Mouse (Mus musculus): ENCODE results near the gene Enpp1. TPM values are rescaled to one million over a fixed set of nuclear protein-coding genes. Genes with fewer than 3 reads are reported as not detected.

Gene Enpp1
- polyA plus RNA-seq, 1 experiment from 2014 or later, result 2.3 TPM

GRCm38 (mm10) chr10:24677681-24678080 lies 34.3 kb downstream of the Enpp1 start:
- Histone ChIP-seq H3K4me2 (no peak overlapping the region), H3K27me3 (ENCODE audit: insufficient read depth, low read length) (no peaks in the 10 kb centered on the region), H3K4me1 (ENCODE audit: insufficient read depth) (0 out of 2 replicates have a peak, but pooled peaks cover 3% of the 10 kb centered on the region), H3K36me3 (ENCODE audit: insufficient read depth) (no peaks in the 10 kb centered on the region), H3K4me3 (ENCODE audit: low read depth, low read length) (no peak overlapping the region), H3K9me3 (ENCODE audit: low read depth, low read length) (no peaks in the 10 kb centered on the region), H3K27ac (ENCODE audit: low read depth) (no peak overlapping the region), H3K9ac (no peak overlapping the region)
- TF ChIP-seq CTCF (IDR thresholded peaks at IDR 0.05; ENCODE audit: low read depth), result no peak
- no peak for ATAC-seq (ENCODE audit: insufficient read depth)
- no peak for DNase-seq
- WGBS, result 89% methylated on average over 18 of the region's 18 CpGs

GRCm38 (mm10) chr10:24674261-24674660 lies 37.7 kb downstream of the Enpp1 start:
- DNase-seq, result no peak
- Histone ChIP-seq H3K4me1 (ENCODE audit: insufficient read depth) (no peaks in the 10 kb centered on the region), H3K4me3 (ENCODE audit: low read depth, low read length) (no peak overlapping the region), H3K9ac (no peak overlapping the region), H3K27me3 (ENCODE audit: insufficient read depth, low read length) (no peaks in the 10 kb centered on the region), H3K36me3 (ENCODE audit: insufficient read depth) (no peaks in the 10 kb centered on the region), H3K4me2 (no peak overlapping the region), H3K9me3 (ENCODE audit: low read depth, low read length) (no peaks in the 10 kb centered on the region), H3K27ac (ENCODE audit: low read depth) (no peak overlapping the region)
- WGBS, result 72% methylated on average over 6 of the region's 6 CpGs
- TF ChIP-seq CTCF (IDR thresholded peaks at IDR 0.05; ENCODE audit: low read depth), result no peak
- ATAC-seq (ENCODE audit: insufficient read depth), result no peak

GRCm38 (mm10) chr10:24672948-24673347 lies 39.0 kb downstream of the Enpp1 start:
- H3K9ac ChIP-seq, result no peak overlapping the region
- H3K27me3 ChIP-seq (ENCODE audit: insufficient read depth, low read length), result no peaks in the 10 kb centered on the region
- H3K4me3 ChIP-seq (ENCODE audit: low read depth, low read length), result no peak overlapping the region
- ATAC-seq (ENCODE audit: insufficient read depth) (no peak), DNase-seq (no peak)
- H3K4me1 ChIP-seq (ENCODE audit: insufficient read depth), result no peaks in the 10 kb centered on the region
- H3K36me3 ChIP-seq (ENCODE audit: insufficient read depth), result no peaks in the 10 kb centered on the region
- no peaks in the 10 kb centered on the region for H3K9me3 ChIP-seq (ENCODE audit: low read depth, low read length)
- no peak overlapping the region for H3K4me2 ChIP-seq
- H3K27ac ChIP-seq (ENCODE audit: low read depth), result no peak overlapping the region
- no peak for TF ChIP-seq CTCF (IDR thresholded peaks at IDR 0.05; ENCODE audit: low read depth)
- 94% methylated on average over 2 of the region's 2 CpGs for WGBS

GRCm38 (mm10) chr10:24670548-24670947 lies 41.4 kb downstream of the Enpp1 start:
- Histone ChIP-seq H3K9ac (no peak overlapping the region), H3K9me3 (ENCODE audit: low read depth, low read length) (no peaks in the 10 kb centered on the region), H3K4me1 (ENCODE audit: insufficient read depth) (no peaks in the 10 kb centered on the region), H3K36me3 (ENCODE audit: insufficient read depth) (no peaks in the 10 kb centered on the region), H3K4me3 (ENCODE audit: low read depth, low read length) (no peak overlapping the region), H3K27ac (ENCODE audit: low read depth) (no peak overlapping the region), H3K27me3 (ENCODE audit: insufficient read depth, low read length) (no peaks in the 10 kb centered on the region), H3K4me2 (no peak overlapping the region)
- ATAC-seq (ENCODE audit: insufficient read depth), result no peak
- DNase-seq, result no peak
- 84% methylated on average over 6 of the region's 6 CpGs for WGBS
- TF ChIP-seq CTCF (IDR thresholded peaks at IDR 0.05; ENCODE audit: low read depth), result no peak

- Histone ChIP-seq H3K36me3 (ENCODE audit: insufficient read depth) (no peaks in the 10 kb centered on the region), H3K9me3 (ENCODE audit: low read depth, low read length) (no peaks in the 10 kb centered on the region), H3K9ac (no peak overlapping the region), H3K27me3 (ENCODE audit: insufficient read depth, low read length) (no peaks in the 10 kb centered on the region), H3K4me1 (ENCODE audit: insufficient read depth) (no peaks in the 10 kb centered on the region), H3K27ac (ENCODE audit: low read depth) (no peak overlapping the region), H3K4me3 (ENCODE audit: low read depth, low read length) (no peak overlapping the region), H3K4me2 (no peak overlapping the region)
- TF ChIP-seq CTCF (IDR thresholded peaks at IDR 0.05; ENCODE audit: low read depth), result no peak
- ATAC-seq (ENCODE audit: insufficient read depth) (no peak), DNase-seq (no peak)
- WGBS, result 85% methylated on average over 11 of the region's 11 CpGs
Observed at GRCm38 (mm10) chr10:24650990-24651569, 60.9 kb downstream of the Enpp1 start.

- H3K9me3 ChIP-seq (ENCODE audit: low read depth, low read length), result no peaks in the 10 kb centered on the region
- H3K9ac ChIP-seq, result no peak overlapping the region
- no peak for DNase-seq
- TF ChIP-seq CTCF (IDR thresholded peaks at IDR 0.05; ENCODE audit: low read depth), result no peak
- no peak for ATAC-seq (ENCODE audit: insufficient read depth)
- 63% methylated on average over 6 of the region's 6 CpGs for WGBS
- no peaks in the 10 kb centered on the region for H3K27me3 ChIP-seq (ENCODE audit: insufficient read depth, low read length)
- H3K4me3 ChIP-seq (ENCODE audit: low read depth, low read length), result no peak overlapping the region
- H3K4me2 ChIP-seq, result no peak overlapping the region
- H3K27ac ChIP-seq (ENCODE audit: low read depth), result no peak overlapping the region
- no peaks in the 10 kb centered on the region for H3K36me3 ChIP-seq (ENCODE audit: insufficient read depth)
- no peaks in the 10 kb centered on the region for H3K4me1 ChIP-seq (ENCODE audit: insufficient read depth)
Observed at GRCm38 (mm10) chr10:24647996-24648738, 63.8 kb downstream of the Enpp1 start.

GRCm38 (mm10) chr10:24645169-24645568 lies 66.8 kb downstream of the Enpp1 start:
- no peak overlapping the region for H3K4me3 ChIP-seq (ENCODE audit: low read depth, low read length)
- 70% methylated on average over 8 of the region's 8 CpGs for whole genome bisulfite sequencing
- H3K4me2 ChIP-seq, result no peak overlapping the region
- peak; percentile 60 for DNase-seq
- no peak for ATAC-seq (ENCODE audit: insufficient read depth)
- no peaks in the 10 kb centered on the region for H3K36me3 ChIP-seq (ENCODE audit: insufficient read depth)
- H3K27me3 ChIP-seq (ENCODE audit: insufficient read depth, low read length), result no peaks in the 10 kb centered on the region
- peaks cover 5% of the 10 kb centered on the region; the same call in 1 of the 2 replicates for H3K4me1 ChIP-seq (ENCODE audit: insufficient read depth)
- no peaks in the 10 kb centered on the region for H3K9me3 ChIP-seq (ENCODE audit: low read depth, low read length)
- no peak overlapping the region for H3K9ac ChIP-seq
- no peak overlapping the region for H3K27ac ChIP-seq (ENCODE audit: low read depth)
- no peak for TF ChIP-seq CTCF (IDR thresholded peaks at IDR 0.05; ENCODE audit: low read depth)

Measured in lung, embryonic 14.5 days (tissue).